Mouse (Mus musculus): ENCODE results near the gene Fam216a.

- TF ChIP-seq CTCF (IDR thresholded peaks at IDR 0.05; ENCODE audit: low read depth, low read length), result no peak
- no peak for TF ChIP-seq POLR2A (IDR thresholded peaks at IDR 0.05; ENCODE audit: borderline replicate concordance, low read depth, low read length)
Observed at GRCm38 (mm10) chr5:122391178-122391785, 19.1 kb upstream of the Fam216a start.
